Comparison of ENCODE assay signal across 8 mouse cellular contexts in the genomic region with DNA sequence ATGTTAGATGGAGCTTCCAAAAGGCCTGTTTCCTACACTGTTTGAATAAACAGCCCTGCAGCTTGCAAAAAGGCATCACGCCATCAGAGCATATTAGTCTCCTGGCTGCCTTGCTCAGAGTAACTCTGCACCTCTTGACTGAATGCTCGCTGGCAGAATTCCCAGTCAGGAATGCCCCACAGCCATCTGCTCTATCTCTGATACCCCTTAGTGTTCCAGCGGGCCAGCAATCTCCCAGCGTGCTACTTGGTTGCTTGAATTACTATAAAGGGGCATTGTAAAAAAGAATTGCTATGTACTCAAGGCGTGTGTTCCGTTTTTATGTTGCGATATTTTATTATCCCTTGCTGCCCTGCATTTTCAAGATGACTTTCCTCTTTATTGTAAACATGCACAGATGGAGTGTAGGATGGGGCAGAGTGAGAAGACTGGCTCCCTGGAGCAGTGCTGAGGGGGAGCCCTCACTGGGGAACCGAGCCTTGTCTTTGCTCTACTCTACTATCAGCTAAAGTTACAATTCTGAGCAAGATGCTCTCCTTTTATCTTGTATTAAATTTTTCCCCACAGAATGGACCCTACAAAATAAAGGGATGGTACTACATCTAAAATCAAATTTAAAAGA. TPM values are rescaled to one million over a fixed set of nuclear protein-coding genes. Genes with fewer than 3 reads are reported as not detected.
DNase-seq lines count a peak whose midpoint lies in the region; ATAC-seq lines count a peak whose summit lies in the region.

No protein-coding gene starts in this region.

- DNase-seq in heart, adult 11 months: peak; percentile 94
- DNase-seq in heart, postnatal 25 days (ENCODE audit: low spot score): no peak
- peak; percentile 96 for DNase-seq in cerebellum, adult 9-10 months
- DNase-seq in heart, adult 9 months (ENCODE audit: low spot score in 2 of 2): peak; percentile 14 to 49
- DNase-seq in layer of hippocampus, postnatal 10 days (ENCODE audit: low spot score in 2 of 2): peak; percentile 66 to 78
- DNase-seq in right cerebral cortex, postnatal 25 days: peak; percentile 29
- DNase-seq in spleen, postnatal 4 days (ENCODE audit: low spot score in 2 of 2): no peak

- intact Hi-C loops in heart, postnatal 25 days (cut with DNase I): no loop called here

- ATAC-seq in megakaryocyte, adult 5-6 weeks (ENCODE audit: poor library complexity, severe bottlenecking): no peak

RNA-seq across cellular contexts. Expression of gene Sv2c, which starts 43.3 kb away (rescaled TPM):
- under 1 TPM; 0.16 to 0.17 TPM for total RNA-seq in heart, postnatal 25 days (2021)
- total RNA-seq in layer of hippocampus, postnatal 10 days (2021): 10 to 100 TPM; 14.5 to 15.0 TPM
- total RNA-seq in megakaryocyte, adult 5-6 weeks (2015): 0.05 TPM in 1 of 2 replicates, not detected in the other
- not detected in 2 replicates for total RNA-seq in megakaryocyte, adult 5-6 weeks (2017)

Comparison
In these comparisons a context has a peak if more than half of its experiments do, and no peak if none do; other contexts are left out.
1. DNase-seq: peak in heart, adult 11 months (single experiment), cerebellum, adult 9-10 months (single experiment), heart, adult 9 months (2 of 2), layer of hippocampus, postnatal 10 days (2 of 2) and right cerebral cortex, postnatal 25 days (single experiment); none in heart, postnatal 25 days (single experiment) and spleen, postnatal 4 days (0 of 2).
2. RNA of gene Sv2c, which starts 43.3 kb away (total RNA-seq): 14.5 to 15.0 TPM in layer of hippocampus, postnatal 10 days; 0.16 to 0.17 TPM in heart, postnatal 25 days and 0.05 TPM in megakaryocyte, adult 5-6 weeks; every median in the first group is over 10 times any median in the second.